Mouse (Mus musculus) CH12.LX (cell line): ENCODE results near the gene Eif3l. TPM values are rescaled to one million over a fixed set of nuclear protein-coding genes. Genes with fewer than 3 reads are reported as not detected.

Experiments
- DNase-seq: peaks from one replicate; pipeline ENCODE4 v3.0.0-alpha.2; 2013; ENCODE audit errors: extremely low read depth
- H3K27ac ChIP-seq: 2 replicates; pipeline ENCODE4 v1.5.1; 2012; ENCODE audit warnings: low read depth, mild to moderate bottlenecking, control low read depth, moderate library complexity; ENCODE audit not compliant: insufficient read depth
- H3K27me3 ChIP-seq: replicated peaks from 2 replicates; pipeline ENCODE3; 2012; ENCODE audit warnings: inconsistent platforms
- H3K36me3 ChIP-seq, 2 experiments: replicated peaks in 1 of 2; 2 replicates each; pipeline versions ENCODE3 to v1.6.1; 2012; ENCODE audit warnings: inconsistent platforms in 1 of 2, low read length in 1 of 2, mild to moderate bottlenecking in 1 of 2, mixed read lengths in 1 of 2, moderate library complexity in 1 of 2; ENCODE audit not compliant: control insufficient read depth in 1 of 2, insufficient read depth in 1 of 2
- H3K4me1 ChIP-seq, 2 experiments: 2 replicates each; pipeline ENCODE4 v1.6.1; 2012; ENCODE audit warnings: inconsistent platforms in 1 of 2, moderate library complexity in 1 of 2; ENCODE audit not compliant: insufficient read depth in 2 of 2, control insufficient read depth in 1 of 2
- H3K4me2 ChIP-seq: 2 replicates; pipeline ENCODE4 v1.6.1; 2012; ENCODE audit warnings: low read depth, mild to moderate bottlenecking, control low read depth; ENCODE audit not compliant: poor library complexity, insufficient read depth, severe bottlenecking
- H3K4me3 ChIP-seq, 3 experiments: fragments of 150-350 bp in 1 of 3; sonication (generic) in 1 of 3; replicated peaks in 1 of 3; 2 replicates each; pipeline versions ENCODE3 to v1.5.1; 2011 to 2012; ENCODE audit warnings: low read depth in 2 of 3, low read length in 2 of 3, mild to moderate bottlenecking in 2 of 3, moderate library complexity in 2 of 3, control low read depth in 1 of 3, improper control_type of control experiment in 1 of 3, inconsistent platforms in 1 of 3, mixed read lengths in 1 of 3; ENCODE audit not compliant: poor library complexity in 1 of 3
- H3K79me2 ChIP-seq: replicated peaks from 2 replicates; pipeline ENCODE4 v1.6.1; 2012; ENCODE audit warnings: mild to moderate bottlenecking, moderate library complexity; ENCODE audit not compliant: control insufficient read depth, poor library complexity, insufficient read depth, severe bottlenecking; ENCODE audit errors: extremely low read depth
- H3K9ac ChIP-seq: 2 replicates; pipeline ENCODE4 v1.6.1; 2012; ENCODE audit warnings: low read depth, mild to moderate bottlenecking, control low read depth, moderate library complexity; ENCODE audit not compliant: insufficient read depth
- H3K9me3 ChIP-seq: replicated peaks from 2 replicates; pipeline ENCODE3; 2012; ENCODE audit warnings: low read length, inconsistent platforms, mixed read lengths
- BHLHE40 ChIP-seq: IDR thresholded peaks from 2 replicates; pipeline ENCODE4 v1.6.1; 2011; ENCODE audit warnings: mild to moderate bottlenecking, low read depth, low read length, improper control_type of control experiment
- CTCF ChIP-seq, 2 experiments: IDR thresholded peaks in 1 of 2; conservative IDR thresholded peaks in 1 of 2; 2 replicates each; pipeline ENCODE4 v1.5.1; 2011 to 2012; ENCODE audit warnings: low read depth in 2 of 2, low read length in 2 of 2, improper control_type of control experiment in 1 of 2, inconsistent platforms in 1 of 2, mild to moderate bottlenecking in 1 of 2, moderate library complexity in 1 of 2
- EP300 ChIP-seq: IDR thresholded peaks from 2 replicates; pipeline ENCODE4 v1.6.1; 2011; ENCODE audit warnings: low read length, improper control_type of control experiment
- ETS1 ChIP-seq: conservative IDR thresholded peaks from 2 replicates; pipeline ENCODE4 v1.6.1; 2012; ENCODE audit warnings: low read depth, mild to moderate bottlenecking, inconsistent platforms, low read length, improper control_type of control experiment, moderate library complexity
- HCFC1 ChIP-seq: IDR thresholded peaks from 2 replicates; pipeline ENCODE4 v1.6.1; 2012; ENCODE audit warnings: low read depth, mild to moderate bottlenecking, inconsistent platforms, low read length, improper control_type of control experiment
- MAZ ChIP-seq: IDR thresholded peaks from 2 replicates; pipeline ENCODE4 v1.6.1; 2012; ENCODE audit warnings: low read depth, mild to moderate bottlenecking, inconsistent platforms, low read length, improper control_type of control experiment, moderate library complexity
- MXI1 ChIP-seq: IDR thresholded peaks from 2 replicates; pipeline ENCODE4 v1.6.1; 2011; ENCODE audit warnings: mild to moderate bottlenecking, low read depth, low read length, improper control_type of control experiment
- MYC ChIP-seq: IDR thresholded peaks from 2 replicates; pipeline ENCODE4 v1.6.1; 2011; ENCODE audit warnings: low read depth, mild to moderate bottlenecking, improper control_type of control experiment, low read length
- NELFE ChIP-seq: IDR thresholded peaks from 2 replicates; pipeline ENCODE4 v1.6.1; 2011; ENCODE audit warnings: low read depth, low read length, improper control_type of control experiment
- NRF1 ChIP-seq: IDR thresholded peaks from 2 replicates; pipeline ENCODE4 v1.6.1; 2014; ENCODE audit warnings: low read depth, mild to moderate bottlenecking, inconsistent platforms, low read length, improper control_type of control experiment, moderate library complexity
- PAX5 ChIP-seq: IDR thresholded peaks from 2 replicates; pipeline ENCODE4 v1.6.1; 2012; ENCODE audit warnings: low read length, inconsistent platforms, mixed read lengths
- POLR2AphosphoS2 ChIP-seq: IDR thresholded peaks from 2 replicates; pipeline ENCODE4 v1.6.1; 2011; ENCODE audit warnings: low read depth, low read length, improper control_type of control experiment
- RCOR1 ChIP-seq: conservative IDR thresholded peaks from 2 replicates; pipeline ENCODE4 v1.6.1; 2012; ENCODE audit warnings: low read depth, mild to moderate bottlenecking, inconsistent platforms, low read length, improper control_type of control experiment
- SIN3A ChIP-seq: IDR thresholded peaks from 2 replicates; pipeline ENCODE4 v1.6.1; 2012; ENCODE audit warnings: low read length, improper control_type of control experiment, inconsistent platforms
- USF1 ChIP-seq: IDR thresholded peaks from 2 replicates; pipeline ENCODE4 v1.6.1; 2014; ENCODE audit warnings: low read depth, mild to moderate bottlenecking, inconsistent platforms, low read length, improper control_type of control experiment
- ZNF384 ChIP-seq: IDR thresholded peaks from 2 replicates; pipeline ENCODE4 v1.6.1; 2012; ENCODE audit warnings: low read depth, low read length, improper control_type of control experiment, inconsistent platforms
- dilution Hi-C: fragments of 300-500 bp; cut with MboI; formaldehyde crosslinking; loops from 2 replicates; pipeline ENCODE4 v1.14.3; 2020; ENCODE audit warnings: low sequenced_read_pairs; ENCODE audit not compliant: extremely low pct_unique_long_range_greater_than_20kb, extremely low pct_ligation_motif_present
- in situ Hi-C: fragments of 300-500 bp; cut with MboI; formaldehyde crosslinking; loops from 3 replicates; pipeline ENCODE4 v1.14.3; 2019; ENCODE audit warnings: low sequenced_read_pairs, low pct_ligation_motif_present, low pct_unique_long_range_greater_than_20kb, mixed read lengths
- polyA plus RNA-seq: library from polyadenylated mRNA; unstranded; fragments of >175 nt; gene quantifications from 2 replicates; pipeline ENCODE4 v1.2.1, GENCODE M21; 2012; ENCODE audit warnings: low read depth; ENCODE audit not compliant: insufficient read length
- total RNA-seq, 2 experiments: library from RNA; depleted of rRNA; stranded (reverse); fragments of 300-350 nt in 1 of 2; fragments of >200 nt in 1 of 2; gene quantifications; 2 replicates each; pipeline ENCODE4 v1.2.3; 2012 to 2014

The Eif3l gene
- total and polyA plus RNA-seq, 3 experiments = 303 to 379 (median 323) TPM

DNA sequence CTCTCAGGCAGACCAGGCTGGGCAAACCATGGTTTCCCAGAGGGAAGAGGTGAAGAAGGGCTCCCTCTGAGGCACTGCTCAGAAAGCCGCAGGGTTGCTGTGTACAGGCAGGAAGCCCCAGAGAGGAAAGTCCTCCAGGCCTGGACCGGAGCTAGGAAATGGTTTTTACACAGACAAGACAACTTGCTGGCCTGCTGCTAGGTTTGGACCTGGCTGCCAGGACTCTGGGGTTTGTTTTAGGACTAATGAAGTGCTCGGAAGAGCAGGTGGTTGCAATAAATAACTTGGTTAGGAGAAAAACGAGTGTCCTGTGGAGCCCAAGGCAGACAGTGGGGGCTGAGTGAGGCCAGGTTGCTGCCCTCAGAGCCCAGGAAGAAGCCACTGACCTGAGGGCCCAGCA, 26.8 kb upstream of the Eif3l start:
- H3K27me3 ChIP-seq = no peaks in the 10 kb centered on the region

DNA sequence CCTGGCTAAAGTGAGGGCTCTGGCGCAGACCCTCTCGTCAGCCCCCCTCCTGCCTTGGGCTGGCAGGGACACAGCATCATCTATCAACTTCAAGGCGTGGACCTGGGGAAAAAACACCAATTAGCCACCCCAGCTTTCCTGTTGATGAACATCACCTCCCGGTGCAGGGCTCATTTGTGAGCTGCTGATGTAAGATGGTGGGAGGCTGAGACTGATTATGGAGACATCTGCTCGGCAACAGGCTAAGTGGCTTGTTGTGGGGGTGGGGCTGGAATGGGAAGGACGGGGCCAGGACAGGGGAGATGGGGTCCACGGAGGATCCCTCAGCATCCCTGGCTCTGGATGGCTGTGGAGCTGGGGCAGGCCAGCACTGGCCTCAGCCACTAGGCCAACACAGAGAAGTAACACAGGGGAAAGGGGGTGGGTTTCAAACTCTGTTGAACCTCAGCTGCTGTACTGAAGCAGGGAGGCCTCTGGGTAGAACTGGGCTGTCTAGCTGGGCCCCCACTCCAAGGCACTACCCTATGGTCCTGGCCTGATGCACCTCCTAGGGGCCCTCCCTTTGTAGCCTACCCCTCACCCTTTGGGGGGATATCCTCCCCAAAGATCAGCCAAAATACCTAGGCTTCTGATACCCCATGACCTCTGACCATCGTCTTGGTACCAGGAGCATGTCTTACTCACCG, 24.7 kb upstream of the Eif3l start:
- H3K4me2 ChIP-seq = no peak overlapping the region
- no peak for DNase-seq
- no peak overlapping the region for H3K27ac ChIP-seq
- no peak overlapping the region for H3K9ac ChIP-seq
- H3K4me1 ChIP-seq = peaks cover 21 to 35% of the 10 kb centered on the region in 2 experiments
- in situ Hi-C loops = no loop called here
- H3K36me3 ChIP-seq = peaks cover 29 to 42% of the 10 kb centered on the region in 2 experiments
- H3K9me3 ChIP-seq = no peaks in the 10 kb centered on the region
- TF ChIP-seq USF1 (no peak), RCOR1 (no peak), NELFE (no peak), POLR2AphosphoS2 (no peak), MXI1 (no peak), EP300 (no peak), SIN3A (no peak), NRF1 (no peak), BHLHE40 (no peak), MYC (no peak), HCFC1 (no peak), PAX5 (no peak), CTCF (conservative IDR thresholded peaks at IDR 0.05 in 1 of 2, IDR thresholded peaks at IDR 0.05 in 1 of 2; ENCODE audit: low read depth in 2 of 2, low read length in 2 of 2) (no peak), ZNF384 (no peak), MAZ (no peak)
- TF ChIP-seq, all 38 proteins: peak for 0
- Histone ChIP-seq H3K27me3 (no peaks in the 10 kb centered on the region), H3K4me3 (no peak overlapping the region), H3K79me2 (no peaks in the 10 kb centered on the region)
- dilution Hi-C loops = no loop called here

More for the DNA sequence above, 26.8 kb upstream of the Eif3l start:
- in situ Hi-C loops (no loop called here), dilution Hi-C loops (no loop called here)
- H3K4me1 ChIP-seq = peaks cover 21 to 35% of the 10 kb centered on the region in 2 experiments
- no peak overlapping the region for H3K4me3 ChIP-seq
- DNase-seq = no peak
- H3K36me3 ChIP-seq = peaks cover 13 to 28% of the 10 kb centered on the region in 2 experiments
- H3K4me2 ChIP-seq = no peak overlapping the region
- H3K27ac ChIP-seq = no peak overlapping the region
- no peaks in the 10 kb centered on the region for H3K9me3 ChIP-seq
- no peak overlapping the region for H3K9ac ChIP-seq
- H3K79me2 ChIP-seq = no peaks in the 10 kb centered on the region
- TF ChIP-seq ETS1 (no peak), HCFC1 (no peak), NRF1 (no peak)
